Mouse (Mus musculus) spleen, adult 2 months (tissue): ENCODE measurements around the gene Fcgr2b.

Experiments used
- CTCF ChIP-seq: fragments of 200-500 bp; IDR thresholded peaks from 2 replicates; pipeline ENCODE4 v1.5.1; 2011; ENCODE audit warnings: mild to moderate bottlenecking, inconsistent platforms; ENCODE audit not compliant: insufficient read depth, insufficient read length, insufficient replicate concordance; ENCODE audit errors: extremely low read depth
- POLR2A ChIP-seq: fragments of 200-500 bp; IDR thresholded peaks from 2 replicates; pipeline ENCODE4 v1.6.1; 2011; ENCODE audit warnings: low read depth, low read length, inconsistent platforms

- TF ChIP-seq CTCF (no peak), POLR2A (no peak)
Observed at GRCm38 (mm10) chr1:170950772-170951171, 25.6 kb downstream of the Fcgr2b start.
